Mouse (Mus musculus) layer of hippocampus, adult 2 months (tissue): ENCODE measurements around the gene Nmnat1. TPM values are rescaled to one million over a fixed set of nuclear protein-coding genes. Genes with fewer than 3 reads are reported as not detected.
A peak's percentile ranks its signal among the peaks of the same experiment; 100 is the strongest.

Experiments
- DNase-seq, 2 experiments: peaks; one replicate each; pipeline ENCODE4 v3.0.0; 2022; ENCODE audit warnings: low spot score in 2 of 2
- H3K27ac ChIP-seq: fragments of 200-600 bp; 2 replicates; pipeline ENCODE4 v1.8.1; 2022
- H3K4me3 ChIP-seq: fragments of 200-600 bp; 2 replicates; pipeline ENCODE4 v1.8.1; 2022; ENCODE audit warnings: mild to moderate bottlenecking
- CTCF ChIP-seq: fragments of 200-600 bp; conservative IDR thresholded peaks from 2 replicates; pipeline ENCODE4 v1.8.1; 2022; ENCODE audit warnings: antibody characterized with exemption, mild to moderate bottlenecking, moderate library complexity
- long read RNA-seq, 2 experiments: library from polyadenylated mRNA; stranded (forward); transcript quantifications; one replicate each; pipeline ENCODE4 v2.0.0; 2021; ENCODE audit warnings: borderline mapping rate in 2 of 2
- total RNA-seq, 2 experiments: library from RNA; stranded (reverse); gene quantifications; 2 replicates each; pipeline ENCODE4 v1.2.3; 2021

Gene Nmnat1
- 1 to 10 TPM; 8.9 to 9.0 TPM for total RNA-seq
- long read RNA-seq, experiment 1, transcript Nmnat1-201 (5 exons, 1,238 nt) = major isoform, 6 of 7 reads
- long read RNA-seq, experiment 1, partial matches to known transcripts = 0 of 7 reads
- long read RNA-seq, experiment 1, other reads (novel, unspliced or antisense) = 0 of 7 reads
- long read RNA-seq, experiment 2, transcript Nmnat1-201 (5 exons, 1,238 nt) = major isoform, 7 of 10 reads
- long read RNA-seq, experiment 2, partial matches to known transcripts = 1 of 10 reads
- long read RNA-seq, experiment 2, other reads (novel, unspliced or antisense) = 2 of 10 reads

GRCm38 (mm10) chr4:149485053-149485824 is at the start of gene Nmnat1, which contains the start of gene Lzic:
Gene Nmnat1 (minus strand): TSS chr4:149485202.
Gene Lzic (plus strand): TSS chr4:149485229.
- Histone ChIP-seq H3K4me3 (peak within 1 kb of the TSS; percentile 98), H3K27ac (peak within 1 kb of the TSS; percentile 72)
- DNase-seq = peak; percentile 92 to 95
- peak; percentile 15; the same call in 1 of the 2 replicates for TF ChIP-seq CTCF

- TF ChIP-seq CTCF = no peak
- DNase-seq = no peak
- no peak overlapping the region for H3K27ac ChIP-seq
These were observed 44.7 kb upstream of the Nmnat1 start for GRCm38 (mm10) chr4:149529691-149530090.

GRCm38 (mm10) chr4:149527621-149528354 is 42.8 kb upstream of the Nmnat1 start:
- Histone ChIP-seq H3K4me3 (no peak overlapping the region), H3K27ac (no peak overlapping the region)
- no peak for DNase-seq
- TF ChIP-seq CTCF = no peak

More at GRCm38 (mm10) chr4:149529691-149530090, 44.7 kb upstream of the Nmnat1 start:
- H3K4me3 ChIP-seq = no peak overlapping the region

- 0 out of 2 replicates have a peak, but pooled peaks have one; percentile 4 for TF ChIP-seq CTCF
- Histone ChIP-seq H3K4me3 (no peak overlapping the region), H3K27ac (peak overlapping the region; percentile 21; the same call in 1 of the 2 replicates)
- no peak for DNase-seq
These were observed 41.3 kb upstream of the Nmnat1 start for GRCm38 (mm10) chr4:149526330-149526729.

GRCm38 (mm10) chr4:149525811-149526210 is 40.8 kb upstream of the Nmnat1 start:
- no peak overlapping the region for H3K4me3 ChIP-seq
- no peak for TF ChIP-seq CTCF
- H3K27ac ChIP-seq = peak overlapping the region; percentile 21; the same call in 1 of the 2 replicates
- DNase-seq = no peak

GRCm38 (mm10) chr4:149525170-149525569 is 40.2 kb upstream of the Nmnat1 start:
- H3K27ac ChIP-seq = no peak overlapping the region
- TF ChIP-seq CTCF = no peak
- no peak for DNase-seq
- H3K4me3 ChIP-seq = no peak overlapping the region

- no peak overlapping the region for H3K4me3 ChIP-seq
- TF ChIP-seq CTCF = no peak
- DNase-seq = no peak
- H3K27ac ChIP-seq = no peak overlapping the region
These were observed 39.0 kb upstream of the Nmnat1 start for GRCm38 (mm10) chr4:149523961-149524360.

GRCm38 (mm10) chr4:149521258-149521657 is 36.3 kb upstream of the Nmnat1 start:
- no peak for DNase-seq
- no peak overlapping the region for H3K27ac ChIP-seq
- TF ChIP-seq CTCF = no peak

GRCm38 (mm10) chr4:149518351-149519220 is 33.6 kb upstream of the Nmnat1 start:
- no peak for TF ChIP-seq CTCF
- DNase-seq = no peak
- H3K27ac ChIP-seq = peak overlapping the region; percentile 83
- H3K4me3 ChIP-seq = peak overlapping the region; percentile 77

More at GRCm38 (mm10) chr4:149521258-149521657, 36.3 kb upstream of the Nmnat1 start:
- no peak overlapping the region for H3K4me3 ChIP-seq

GRCm38 (mm10) chr4:149517868-149518340 is 32.9 kb upstream of the Nmnat1 start, which contains the start of gene Ctnnbip1:
Gene Ctnnbip1 (plus strand): TSS chr4:149518236.
- TF ChIP-seq CTCF = no peak
- Histone ChIP-seq H3K27ac (peak within 1 kb of the TSS; percentile 83), H3K4me3 (peak within 1 kb of the TSS; percentile 77)
- DNase-seq = peak; percentile 96 to 97

- Histone ChIP-seq H3K27ac (no peak overlapping the region), H3K4me3 (no peak overlapping the region)
- DNase-seq = no peak
- TF ChIP-seq CTCF = no peak
These were observed 30.7 kb upstream of the Nmnat1 start for GRCm38 (mm10) chr4:149515706-149516105.
